Comparison of ENCODE assay signal across 23 mouse cellular contexts in genomic region chr7:114114284-114114683, GRCm38 (mm10).
"Had no signal": no experiment of that assay in that cellular context is flagged by ENCODE, and none has a peak within 500 bp of the region (broad histone marks: within the 10 kb centered on the region; RNA-seq: fewer than 3 reads in every experiment).

No protein-coding gene starts in this region.

- H3K27me3 ChIP-seq: heart, embryonic 13.5 days; heart, embryonic 15.5 days; hindbrain, embryonic 15.5 days; intestine, embryonic 15.5 days; limb, embryonic 13.5 days had no signal

- H3K9ac ChIP-seq: heart, embryonic 15.5 days; hindbrain, embryonic 13.5 days; hindbrain, embryonic 15.5 days; intestine, embryonic 15.5 days; limb, embryonic 13.5 days; limb, embryonic 15.5 days; liver, embryonic 12.5 days had no signal

- H3K4me3 ChIP-seq: heart, adult 2 months; hindbrain, embryonic 13.5 days; hindbrain, embryonic 15.5 days; intestine, embryonic 15.5 days; limb, embryonic 13.5 days; limb, embryonic 15.5 days; liver, embryonic 12.5 days had no signal

- H3K9me3 ChIP-seq: heart, embryonic 13.5 days; heart, embryonic 15.5 days; hindbrain, embryonic 13.5 days; hindbrain, embryonic 15.5 days; intestine, embryonic 15.5 days; limb, embryonic 13.5 days; limb, embryonic 15.5 days; liver, embryonic 12.5 days had no signal

- H3K36me3 ChIP-seq: heart, embryonic 13.5 days; heart, embryonic 15.5 days; hindbrain, embryonic 13.5 days; hindbrain, embryonic 15.5 days; intestine, embryonic 15.5 days; limb, embryonic 13.5 days; limb, embryonic 15.5 days; liver, embryonic 12.5 days had no signal

- ATAC-seq: hindbrain, postnatal 0 days; intestine, embryonic 15.5 days; intestine, postnatal 0 days; liver, embryonic 12.5 days had no signal

- DNase-seq: gastrocnemius, postnatal 14 days; gastrocnemius, postnatal 36 days; heart, adult 11 months; heart, adult 2 months; heart, postnatal 14 days; heart, postnatal 36 days; kidney, adult 18-20 months; kidney, adult 8-10 months; kidney, postnatal 10 days; kidney, postnatal 25 days; layer of hippocampus, adult 9-11 months; layer of hippocampus, postnatal 36 days; left cerebral cortex, postnatal 4 days had no signal

- H3K27ac ChIP-seq: heart, adult 2 months; heart, embryonic 13.5 days; heart, embryonic 15.5 days; hindbrain, embryonic 13.5 days; hindbrain, embryonic 15.5 days; hindbrain, postnatal 0 days; intestine, embryonic 15.5 days; limb, embryonic 13.5 days; limb, embryonic 15.5 days; liver, embryonic 12.5 days had no signal

- H3K4me2 ChIP-seq: hindbrain, embryonic 13.5 days; hindbrain, embryonic 15.5 days; intestine, embryonic 15.5 days; limb, embryonic 13.5 days; limb, embryonic 15.5 days; liver, embryonic 12.5 days had no signal
